Mouse (Mus musculus) adrenal gland, adult 18-20 months (tissue): ENCODE data around the gene Tmem229b. TPM values are rescaled to one million over a fixed set of nuclear protein-coding genes. Genes with fewer than 3 reads are reported as not detected.

Source experiments
- total RNA-seq, 2 experiments: library from RNA; stranded (reverse); gene quantifications; 1 replicate in 1 of 2; 2 replicates in 1 of 2; pipeline ENCODE4 v1.2.3; 2021

Gene Tmem229b
- total RNA-seq, 2 experiments from 2014 or later: 6.2 to 10.3 TPM

Other genes with a start within 250 kb of the Tmem229b start
- 10 to 100 TPM; 74.6 to 75.0 TPM for gene Atp6v1d, start 146.0 kb downstream of the Tmem229b start, total RNA-seq
- gene Eif2s1, start 145.8 kb downstream of the Tmem229b start, total RNA-seq: 10 to 100 TPM; 81.9 to 83.3 TPM
- under 1 TPM in 1 of 2 experiments, not detected in 1; 0.26 TPM for gene Plek2, start 100.7 kb downstream of the Tmem229b start, total RNA-seq
- 1 to 10 TPM; 1.9 to 3.6 TPM for gene Plekhh1, start 21.5 kb upstream of the Tmem229b start, total RNA-seq
- gene Pigh, start 82.0 kb upstream of the Tmem229b start, total RNA-seq: 1 to 10 TPM; 7.5 to 9.6 TPM
- under 1 TPM; 0.48 to 0.50 TPM for gene Arg2, start 123.2 kb upstream of the Tmem229b start, total RNA-seq
- gene Vti1b, start 165.0 kb upstream of the Tmem229b start, total RNA-seq: 100 to 1,000 TPM; 121 to 131 TPM
- 10 to 100 TPM; 18.6 to 20.2 TPM for gene Rdh11, start 184.7 kb upstream of the Tmem229b start, total RNA-seq
- gene Rdh12, start 201.3 kb upstream of the Tmem229b start, total RNA-seq: under 1 TPM; 0.53 to 0.64 TPM